Mouse (Mus musculus) myocyte (in vitro differentiated cells): Measurements from ENCODE around the gene H1f0. TPM values are rescaled to one million over a fixed set of nuclear protein-coding genes. Genes with fewer than 3 reads are reported as not detected.
A peak's percentile ranks its signal among the peaks of the same experiment; 100 is the strongest.

Source experiments
- H3K27me3 ChIP-seq: one replicate; pipeline ENCODE4 v1.6.1; 2011; ENCODE audit not compliant: control insufficient read depth, insufficient read depth, insufficient read length
- H3K36me3 ChIP-seq: one replicate; pipeline ENCODE4 v1.6.1; 2011; ENCODE audit not compliant: control insufficient read depth, insufficient read depth
- H3K4me2 ChIP-seq: one replicate; pipeline ENCODE4 v1.6.1; 2011; ENCODE audit warnings: low read depth, control low read depth
- H3K4me3 ChIP-seq: one replicate; pipeline ENCODE4 v1.5.1; 2011; ENCODE audit warnings: mild to moderate bottlenecking, control low read depth, moderate library complexity
- H3K79me2 ChIP-seq: one replicate; pipeline ENCODE4 v1.6.1; 2011; ENCODE audit not compliant: control insufficient read depth, insufficient read depth
- H3ac ChIP-seq: one replicate; pipeline ENCODE4 v1.6.1; 2011; ENCODE audit not compliant: control insufficient read depth, insufficient read length
- CEBPB ChIP-seq: IDR thresholded peaks from 2 replicates; pipeline ENCODE4 v1.6.1; 2011; ENCODE audit warnings: mild to moderate bottlenecking, moderate library complexity; ENCODE audit not compliant: poor library complexity, insufficient read depth, severe bottlenecking
- E2F4 ChIP-seq: IDR thresholded peaks from one replicate; pipeline ENCODE4 v1.6.1; 2011; ENCODE audit warnings: mild to moderate bottlenecking, control low read depth, moderate library complexity; ENCODE audit not compliant: insufficient read depth
- MAX ChIP-seq: IDR thresholded peaks from one replicate; pipeline ENCODE4 v1.6.1; 2011; ENCODE audit warnings: low read depth, mild to moderate bottlenecking, control low read depth
- MYOD1 ChIP-seq, 3 experiments: IDR thresholded peaks; one replicate each; pipeline ENCODE4 v1.6.1; 2011; ENCODE audit warnings: control low read depth in 2 of 3, low read depth in 2 of 3, mild to moderate bottlenecking in 2 of 3, moderate library complexity in 1 of 3; ENCODE audit not compliant: insufficient read length in 2 of 3, control insufficient read depth in 1 of 3
- MYOG ChIP-seq, 3 experiments: IDR thresholded peaks; one replicate each; pipeline ENCODE4 v1.6.1; 2011; ENCODE audit warnings: control low read depth in 2 of 3, low read depth in 2 of 3, mild to moderate bottlenecking in 2 of 3; ENCODE audit not compliant: insufficient read length in 2 of 3, control insufficient read depth in 1 of 3, insufficient read depth in 1 of 3
- POLR2A ChIP-seq: IDR thresholded peaks from one replicate; pipeline ENCODE4 v1.6.1; 2011; ENCODE audit warnings: low read depth, mild to moderate bottlenecking, control low read depth, moderate library complexity; ENCODE audit not compliant: insufficient read length
- POLR2AphosphoS2 ChIP-seq: IDR thresholded peaks from one replicate; pipeline ENCODE4 v1.6.1; 2011; ENCODE audit warnings: low read depth, control low read depth; ENCODE audit not compliant: insufficient read length
- REST ChIP-seq: IDR thresholded peaks from one replicate; pipeline ENCODE4 v1.6.1; 2011; ENCODE audit warnings: mild to moderate bottlenecking, control low read depth, moderate library complexity; ENCODE audit not compliant: insufficient read depth, insufficient read length
- SRF ChIP-seq: IDR thresholded peaks from one replicate; pipeline ENCODE4 v1.6.1; 2011; ENCODE audit warnings: low read depth; ENCODE audit not compliant: control insufficient read depth, insufficient read length
- TCF12 ChIP-seq: IDR thresholded peaks from one replicate; pipeline ENCODE4 v1.6.1; 2011; ENCODE audit warnings: mild to moderate bottlenecking, control low read depth; ENCODE audit not compliant: poor library complexity, insufficient read depth, severe bottlenecking
- TCF3 ChIP-seq: IDR thresholded peaks from one replicate; pipeline ENCODE4 v1.6.1; 2011; ENCODE audit warnings: low read depth, control low read depth; ENCODE audit not compliant: insufficient read length
- USF1 ChIP-seq: IDR thresholded peaks from one replicate; pipeline ENCODE4 v1.6.1; 2011; ENCODE audit warnings: low read depth, mild to moderate bottlenecking, control low read depth, moderate library complexity
- polyA plus RNA-seq: library from polyadenylated mRNA; unstranded; fragments of >200 nt; fragmentation: generic; extraction: Trizol; gene quantifications from one replicate; pipeline ENCODE4 v1.2.1, GENCODE M21; 2012; ENCODE audit warnings: missing spikeins

The H1f0 gene
- polyA plus RNA-seq, 1 experiment: 423 TPM

- Histone ChIP-seq H3K4me3 (no peak overlapping the region), H3K79me2 (no peaks in the 10 kb centered on the region), H3K36me3 (peaks cover 1% of the 10 kb centered on the region), H3K4me2 (no peak overlapping the region), H3ac (no peak overlapping the region), H3K27me3 (peaks cover 5% of the 10 kb centered on the region)
- TF ChIP-seq MYOG (IDR thresholded peaks at IDR 0.05; ENCODE audit: control insufficient read depth in 1 of 3, insufficient read depth in 1 of 3, insufficient read length in 2 of 3, low read depth in 2 of 3) (peak in 1 of 3 experiments; percentile 24), TCF3 (no peak), MYOD1 (IDR thresholded peaks at IDR 0.05; ENCODE audit: control insufficient read depth in 1 of 3, insufficient read length in 2 of 3, low read depth in 2 of 3) (no peak), TCF12 (no peak)
Measured at GRCm38 (mm10) chr15:79048186-79048585, 19.9 kb downstream of the H1f0 start.

- H3ac ChIP-seq: no peak overlapping the region
- no peak overlapping the region for H3K4me2 ChIP-seq
- no peaks in the 10 kb centered on the region for H3K27me3 ChIP-seq
- no peaks in the 10 kb centered on the region for H3K79me2 ChIP-seq
- peaks cover 16% of the 10 kb centered on the region for H3K36me3 ChIP-seq
- no peak for TF ChIP-seq MYOD1 (IDR thresholded peaks at IDR 0.05; ENCODE audit: control insufficient read depth in 1 of 3, insufficient read length in 2 of 3, low read depth in 2 of 3)
- TF ChIP-seq POLR2A: no peak
- no peak for TF ChIP-seq TCF3
- TF ChIP-seq USF1: no peak
- TF ChIP-seq MYOG (IDR thresholded peaks at IDR 0.05; ENCODE audit: control insufficient read depth in 1 of 3, insufficient read depth in 1 of 3, insufficient read length in 2 of 3, low read depth in 2 of 3): no peak
- no peak for TF ChIP-seq CEBPB
- no peak for TF ChIP-seq E2F4
- no peak for TF ChIP-seq TCF12
- TF ChIP-seq SRF: no peak
- no peak for TF ChIP-seq MAX
- TF ChIP-seq POLR2AphosphoS2: no peak
- TF ChIP-seq REST: no peak
- no peak overlapping the region for H3K4me3 ChIP-seq
Measured at GRCm38 (mm10) chr15:79050160-79050845, 22.1 kb downstream of the H1f0 start.

- Histone ChIP-seq H3K27me3 (no peaks in the 10 kb centered on the region), H3K4me3 (no peak overlapping the region), H3ac (no peak overlapping the region), H3K4me2 (no peak overlapping the region), H3K79me2 (no peaks in the 10 kb centered on the region), H3K36me3 (peaks cover 21% of the 10 kb centered on the region)
- TF ChIP-seq POLR2AphosphoS2: peak; percentile 43
- no peak for TF ChIP-seq CEBPB
Measured at GRCm38 (mm10) chr15:79050964-79051363, 22.7 kb downstream of the H1f0 start.

GRCm38 (mm10) chr15:79051461-79052360 is 23.5 kb downstream of the H1f0 start:
- TF ChIP-seq POLR2AphosphoS2: peak; percentile 82
- TF ChIP-seq TCF3: no peak
- Histone ChIP-seq H3K4me2 (no peak overlapping the region), H3K36me3 (peaks cover 26% of the 10 kb centered on the region), H3K27me3 (no peaks in the 10 kb centered on the region), H3ac (no peak overlapping the region), H3K79me2 (no peaks in the 10 kb centered on the region), H3K4me3 (no peak overlapping the region)

GRCm38 (mm10) chr15:79052366-79052765 is 24.1 kb downstream of the H1f0 start:
- TF ChIP-seq MYOD1 (IDR thresholded peaks at IDR 0.05; ENCODE audit: control insufficient read depth in 1 of 3, insufficient read length in 2 of 3, low read depth in 2 of 3): peak in 2 of 3 experiments; percentile 52 to 53
- TF ChIP-seq POLR2AphosphoS2: no peak
- H3ac ChIP-seq: no peak overlapping the region
- no peaks in the 10 kb centered on the region for H3K27me3 ChIP-seq
- H3K4me3 ChIP-seq: no peak overlapping the region
- H3K79me2 ChIP-seq: no peaks in the 10 kb centered on the region
- H3K36me3 ChIP-seq: peaks cover 32% of the 10 kb centered on the region
- no peak overlapping the region for H3K4me2 ChIP-seq
